Mouse (Mus musculus) midbrain, postnatal 0 days (tissue): ENCODE measurements at regions not wholly inside any gene's neighbourhood (a gene's known extent, or its start where the extent isn't known, plus 50 kb on each side); places are given as distances from the start of the nearest gene placed in this dataset.

Source experiments
- ATAC-seq: fragments of 200-750 bp; cut with Nextera tagmentation; 2 replicates; pipeline ENCODE4 v1.8.0; 2017; ENCODE audit warnings: moderate number of reproducible peaks, mild to moderate bottlenecking, moderate TSS enrichment, moderate library complexity; ENCODE audit not compliant: low FRiP score
- DNase-seq: peaks from one replicate; pipeline ENCODE4 v3.0.0-alpha.2; 2015; ENCODE audit warnings: low spot score
- H3K27ac ChIP-seq: fragments of 300-500 bp; sonication (generic); 2 replicates; pipeline ENCODE4 v1.5.1; 2014; ENCODE audit warnings: low read depth, mild to moderate bottlenecking, low read length, mixed read lengths
- H3K27me3 ChIP-seq: fragments of 300-500 bp; sonication (generic); 2 replicates; pipeline ENCODE4 v1.6.1; 2014; ENCODE audit warnings: low read length, control low read depth, mixed read lengths; ENCODE audit not compliant: insufficient read depth
- H3K36me3 ChIP-seq: fragments of 300-500 bp; sonication (generic); 2 replicates; pipeline ENCODE4 v1.6.1; 2014; ENCODE audit warnings: low read length, control low read depth, mixed read lengths; ENCODE audit not compliant: insufficient read depth
- H3K4me1 ChIP-seq: fragments of 300-500 bp; sonication (generic); 2 replicates; pipeline ENCODE4 v1.6.1; 2014; ENCODE audit warnings: mild to moderate bottlenecking, control low read depth, antibody characterized with exemption, low read length, mixed read lengths; ENCODE audit not compliant: insufficient read depth
- H3K4me2 ChIP-seq: fragments of 300-500 bp; sonication (generic); 2 replicates; pipeline ENCODE4 v1.6.1; 2014; ENCODE audit warnings: low read depth, mild to moderate bottlenecking, low read length, mixed read lengths; ENCODE audit not compliant: poor library complexity, severe bottlenecking
- H3K4me3 ChIP-seq: fragments of 300-500 bp; sonication (generic); 2 replicates; pipeline ENCODE4 v1.5.1; 2014; ENCODE audit warnings: low read depth, mild to moderate bottlenecking, low read length, moderate library complexity
- H3K9ac ChIP-seq: fragments of 300-500 bp; sonication (generic); replicated peaks from 2 replicates; pipeline ENCODE4 v1.6.1; 2014; ENCODE audit warnings: mild to moderate bottlenecking, low read length, moderate library complexity, mixed read lengths; ENCODE audit not compliant: poor library complexity, severe bottlenecking
- H3K9me3 ChIP-seq: fragments of 300-500 bp; sonication (generic); 2 replicates; pipeline ENCODE4 v1.6.1; 2016; ENCODE audit warnings: low read length, control low read depth
- CTCF ChIP-seq: IDR thresholded peaks from 2 replicates; pipeline ENCODE4 v1.5.1; 2016; ENCODE audit warnings: antibody characterized with exemption, mild to moderate bottlenecking
- WGBS: fragments of 180-500 bp; shearing (Covaris S2); extraction: QIAGEN DNeasy Blood & Tissue Kit; methylation state at CpG from one replicate; pipeline ENCODE4 v1.1.7; 2014; 5-methylcytosine and 5-hydroxymethylcytosine counted together

GRCm38 (mm10) chr2:166474601-166475000 lies 239.0 kb downstream of the Prex1 start:
- Histone ChIP-seq H3K9me3 (no peaks in the 10 kb centered on the region), H3K27ac (no peak overlapping the region), H3K4me2 (no peak overlapping the region), H3K4me3 (no peak overlapping the region), H3K27me3 (no peaks in the 10 kb centered on the region), H3K36me3 (no peaks in the 10 kb centered on the region), H3K4me1 (peaks cover 9% of the 10 kb centered on the region; the same call in 1 of the 2 replicates), H3K9ac (no peak overlapping the region)
- TF ChIP-seq CTCF = no peak
- DNase-seq = no peak
- 43% methylated on average over 12 of the region's 12 CpGs for WGBS
- ATAC-seq = no peak

DNA sequence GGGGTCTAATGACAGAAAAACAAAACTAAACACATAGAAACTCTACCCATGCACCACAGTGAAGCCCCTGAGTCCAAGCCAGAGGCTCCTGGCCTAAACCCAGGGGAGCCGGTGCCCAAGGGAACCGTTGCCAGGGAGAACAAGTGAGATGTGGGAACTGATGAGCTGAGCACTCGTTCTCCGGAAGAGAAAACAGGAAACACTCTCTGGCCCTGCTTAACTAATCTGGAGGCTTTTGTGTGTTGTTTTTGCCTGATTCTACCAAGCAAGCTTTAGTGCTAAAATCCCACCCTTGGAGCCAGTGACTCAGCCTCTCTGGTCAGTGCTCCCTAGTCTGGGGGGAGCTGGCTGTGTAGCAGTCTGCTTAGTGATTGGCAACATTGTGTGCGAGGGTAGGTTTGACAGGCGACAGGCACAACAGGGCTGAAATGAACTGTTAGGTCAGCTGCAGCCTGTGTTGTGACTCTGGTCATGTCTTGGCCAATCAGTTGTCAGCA lies 242.3 kb downstream of the Prex1 start:
- H3K27me3 ChIP-seq = no peaks in the 10 kb centered on the region

DNA sequence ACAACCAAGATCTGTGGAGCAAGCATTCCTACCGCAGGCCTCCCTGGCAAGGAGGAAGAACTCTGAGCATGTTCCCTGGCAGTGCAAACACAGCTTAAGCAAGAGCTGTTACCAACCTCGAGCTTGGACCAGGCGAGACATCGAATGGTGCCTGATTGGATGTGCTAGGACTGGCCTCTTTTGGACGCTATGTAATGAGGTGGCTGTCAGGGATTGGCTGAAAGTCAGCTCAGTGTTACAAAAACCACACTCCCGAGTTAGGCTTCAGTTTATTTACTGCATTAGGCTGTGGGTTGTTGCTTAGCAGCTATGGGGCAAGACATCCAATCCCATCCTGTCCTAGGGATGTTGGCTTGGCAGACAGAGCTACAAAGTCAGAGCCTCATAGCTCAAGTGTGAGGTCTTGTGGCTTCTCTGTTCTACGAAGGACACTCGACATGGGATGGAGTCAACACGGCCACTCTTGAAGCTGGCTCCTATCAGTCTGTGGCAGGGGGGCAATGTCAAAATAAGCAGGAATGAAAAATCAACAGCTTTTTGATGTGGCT lies 244.5 kb downstream of the Prex1 start:
- no peak overlapping the region for H3K4me2 ChIP-seq
- WGBS = 85% methylated on average over 9 of the region's 9 CpGs
- H3K36me3 ChIP-seq = no peaks in the 10 kb centered on the region
- H3K9me3 ChIP-seq = no peaks in the 10 kb centered on the region
- TF ChIP-seq CTCF = no peak
- H3K27ac ChIP-seq = no peak overlapping the region
- DNase-seq (no peak), ATAC-seq (no peak)
- peaks cover 5% of the 10 kb centered on the region; the same call in 1 of the 2 replicates for H3K4me1 ChIP-seq
- H3K27me3 ChIP-seq = no peaks in the 10 kb centered on the region
- no peak overlapping the region for H3K9ac ChIP-seq
- H3K4me3 ChIP-seq = no peak overlapping the region

More for the DNA sequence above, 242.3 kb downstream of the Prex1 start:
- H3K4me2 ChIP-seq = no peak overlapping the region
- no peak overlapping the region for H3K4me3 ChIP-seq
- H3K36me3 ChIP-seq = no peaks in the 10 kb centered on the region
- peak; percentile 66; the same call in 1 of the 2 replicates for ATAC-seq
- DNase-seq = peak; percentile 82
- no peaks in the 10 kb centered on the region for H3K9me3 ChIP-seq
- TF ChIP-seq CTCF = no peak
- H3K27ac ChIP-seq = no peak overlapping the region
- WGBS = 40% methylated on average over 6 of the region's 6 CpGs
- H3K9ac ChIP-seq = no peak overlapping the region
- H3K4me1 ChIP-seq = peaks cover 9% of the 10 kb centered on the region; the same call in 1 of the 2 replicates

DNA sequence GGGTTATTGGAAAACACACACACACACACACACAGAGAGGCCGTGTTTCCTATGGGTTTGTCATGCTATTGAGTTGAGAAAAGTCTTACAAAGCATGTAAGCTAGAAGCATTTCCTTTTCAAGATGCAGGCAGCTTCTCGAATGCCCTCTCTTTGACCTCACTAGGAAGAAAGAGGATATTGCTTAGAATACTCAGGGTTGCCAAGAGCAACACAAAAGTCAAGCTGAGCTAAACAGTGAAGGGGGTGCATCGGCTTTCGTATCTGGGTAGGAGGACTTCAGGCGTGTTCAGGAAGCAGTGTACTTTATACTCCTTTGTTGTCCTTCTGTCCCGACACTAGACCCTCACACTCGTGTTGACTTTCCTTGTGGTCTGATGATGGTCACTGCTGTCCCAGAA lies 246.5 kb downstream of the Prex1 start:
- no peaks in the 10 kb centered on the region for H3K36me3 ChIP-seq
- H3K9ac ChIP-seq = no peak overlapping the region
- no peak overlapping the region for H3K27ac ChIP-seq
- DNase-seq (peak; percentile 24), ATAC-seq (no peak)
- WGBS = 53% methylated on average over 7 of the region's 7 CpGs
- no peak overlapping the region for H3K4me3 ChIP-seq
- no peaks in the 10 kb centered on the region for H3K9me3 ChIP-seq
- TF ChIP-seq CTCF = no peak
- H3K4me2 ChIP-seq = no peak overlapping the region
- H3K27me3 ChIP-seq = no peaks in the 10 kb centered on the region
- peaks cover 5% of the 10 kb centered on the region; the same call in 1 of the 2 replicates for H3K4me1 ChIP-seq

DNA sequence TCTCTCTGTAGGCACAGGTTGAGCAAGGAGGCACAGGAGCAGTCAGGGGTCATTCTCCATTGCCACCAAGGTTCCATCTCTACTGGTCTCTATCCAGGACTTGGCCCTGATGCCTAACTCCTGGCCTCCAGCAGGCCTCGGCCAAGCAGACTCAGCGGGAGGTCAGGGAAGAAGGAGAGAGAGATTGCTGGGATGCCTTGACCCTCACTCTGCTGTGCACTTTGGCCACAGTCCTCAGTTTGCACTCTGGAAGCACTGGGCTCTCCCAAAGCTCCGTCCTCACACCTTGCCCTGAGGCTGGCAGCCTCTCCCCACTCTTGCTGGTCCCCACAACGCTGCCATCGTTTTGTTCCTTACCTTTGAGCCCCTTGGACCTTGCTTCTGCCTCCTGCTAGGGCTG lies 248.1 kb downstream of the Prex1 start:
- Histone ChIP-seq H3K4me2 (no peak overlapping the region), H3K4me1 (no peaks in the 10 kb centered on the region), H3K27ac (no peak overlapping the region), H3K36me3 (no peaks in the 10 kb centered on the region), H3K9me3 (no peaks in the 10 kb centered on the region), H3K9ac (no peak overlapping the region), H3K4me3 (no peak overlapping the region), H3K27me3 (no peaks in the 10 kb centered on the region)
- ATAC-seq (no peak), DNase-seq (no peak)
- no peak for TF ChIP-seq CTCF
- WGBS = 57% methylated on average over 5 of the region's 5 CpGs

- H3K36me3 ChIP-seq = no peaks in the 10 kb centered on the region
- ATAC-seq (no peak), DNase-seq (peak; percentile 33)
- WGBS = 71% methylated on average over 9 of the region's 9 CpGs
- no peak overlapping the region for H3K9ac ChIP-seq
- H3K27ac ChIP-seq = no peak overlapping the region
- no peak overlapping the region for H3K4me2 ChIP-seq
- H3K9me3 ChIP-seq = no peaks in the 10 kb centered on the region
- H3K27me3 ChIP-seq = no peaks in the 10 kb centered on the region
- H3K4me1 ChIP-seq = no peaks in the 10 kb centered on the region
- no peak for TF ChIP-seq CTCF
- no peak overlapping the region for H3K4me3 ChIP-seq
These were observed 250.1 kb downstream of the Prex1 start for GRCm38 (mm10) chr2:166463539-166463938.
